In genomic region chr7:107779611-107780010, GRCm38 (mm10) we compare ENCODE assay signal across 12 mouse cellular contexts. TPM values are rescaled to one million over a fixed set of nuclear protein-coding genes. Genes with fewer than 3 reads are reported as not detected.
DNase-seq lines count a peak whose midpoint lies in the region; TF ChIP-seq lines count a peak whose summit lies in the region.
"Had no signal": no experiment of that assay in that cellular context is flagged by ENCODE, and none has a peak within 500 bp of the region (broad histone marks: within the 10 kb centered on the region; RNA-seq: fewer than 3 reads in every experiment).

No protein-coding gene starts in this region.

- H3K4me3 ChIP-seq in E14TG2a.4 (replicated peaks; ENCODE audit: low read length), result no peak overlapping the region
- H3K4me3 ChIP-seq: embryonic facial prominence, embryonic 12.5 days; limb, embryonic 15.5 days had no signal

- 0 out of 2 replicates have a peak, but pooled peaks cover 5% of the 10 kb centered on the region for H3K4me1 ChIP-seq in E14TG2a.4 (replicated peaks; ENCODE audit: low read depth, low read length)
- H3K4me1 ChIP-seq: embryonic facial prominence, embryonic 12.5 days; limb, embryonic 15.5 days had no signal

- peaks cover under 1% of the 10 kb centered on the region; the same call in 1 of the 2 replicates for H3K9me3 ChIP-seq in E14TG2a.4 (ENCODE audit: low read length)
- H3K9me3 ChIP-seq: embryonic facial prominence, embryonic 12.5 days; limb, embryonic 15.5 days had no signal

- peak; percentile 18 to 44 for DNase-seq in cerebellum, postnatal 14 days
- DNase-seq in cerebellum, adult 11-12 months, result no peak
- DNase-seq in left cerebral cortex, postnatal 14 days (ENCODE audit: low spot score in 2 of 2), result peak; percentile 8 to 14
- no peak for DNase-seq in left cerebral cortex, adult 8-10 months (ENCODE audit: low spot score in 2 of 2)
- peak; percentile 4 for DNase-seq in fibroblast of lung, adult 2 months (ENCODE audit: low read depth)
- DNase-seq in gastrocnemius, adult 8-10 months (ENCODE audit: low spot score in 2 of 2), result no peak
- DNase-seq in adrenal gland, adult 2 months, result no peak

- H3K36me3 ChIP-seq in E14TG2a.4 (ENCODE audit: insufficient read depth, low read length), result no peaks in the 10 kb centered on the region
- H3K36me3 ChIP-seq: embryonic facial prominence, embryonic 12.5 days; G1E; limb, embryonic 15.5 days had no signal

- TF ChIP-seq CTCF in E14TG2a.4 (conservative IDR thresholded peaks at IDR 0.05; ENCODE audit: low read length), result peak; percentile 93

- H3K27me3 ChIP-seq in E14TG2a.4 (ENCODE audit: insufficient read depth, low read length), result peaks cover 8% of the 10 kb centered on the region
- H3K27me3 ChIP-seq: embryonic facial prominence, embryonic 12.5 days; limb, embryonic 15.5 days had no signal

- intact Hi-C loops in left cerebral cortex, postnatal 14 days (cut with DNase I), result loop anchor here (1.0 kb wide), 1 partner anchor 30 kb away; no protein-coding TSS in a partner anchor

RNA-seq across cellular contexts. Expression of gene Ovch2, which starts 21.4 kb away (rescaled TPM):
- total RNA-seq in left cerebral cortex, postnatal 14 days (2021), result not detected
- total RNA-seq in left cerebral cortex, adult 8-10 months (2022), result not detected
- total RNA-seq in gastrocnemius, adult 8-10 months (2022), result not detected
- not detected for total RNA-seq in adrenal gland, adult 2 months (2021)
- not detected in 2 replicates for polyA plus RNA-seq in adrenal gland, adult 2 months (2012; rRNA removed)
- total RNA-seq: G1E; heart, postnatal 10 days had no signal
- polyA plus RNA-seq: embryonic facial prominence, embryonic 12.5 days; G1E; limb, embryonic 15.5 days had no signal

RNA-seq across cellular contexts. Expression of gene Cyb5r2, which starts 21.8 kb away (rescaled TPM):
- not detected for total RNA-seq in left cerebral cortex, postnatal 14 days (2021)
- total RNA-seq in left cerebral cortex, adult 8-10 months (2022), result under 1 TPM; 0.11 to 0.63 (median 0.40) TPM
- under 1 TPM in 2 of 4 experiments, not detected in 2; 0.25 to 0.36 TPM for total RNA-seq in gastrocnemius, adult 8-10 months (2022)
- total RNA-seq in adrenal gland, adult 2 months (2021), result not detected
- 0.15 TPM in 1 of 2 replicates, not detected in the other for polyA plus RNA-seq in adrenal gland, adult 2 months (2012; rRNA removed)
- total RNA-seq: G1E; heart, postnatal 10 days had no signal
- polyA plus RNA-seq: G1E had no signal

RNA-seq across cellular contexts. Expression of gene Olfr467, which starts 32.5 kb away (rescaled TPM):
- not detected for total RNA-seq in left cerebral cortex, postnatal 14 days (2021)
- not detected for total RNA-seq in left cerebral cortex, adult 8-10 months (2022)
- not detected for total RNA-seq in gastrocnemius, adult 8-10 months (2022)
- total RNA-seq in adrenal gland, adult 2 months (2021), result not detected
- polyA plus RNA-seq in adrenal gland, adult 2 months (2012; rRNA removed), result not detected in 2 replicates
- total RNA-seq: G1E; heart, postnatal 10 days had no signal
- polyA plus RNA-seq: embryonic facial prominence, embryonic 12.5 days; G1E; limb, embryonic 15.5 days had no signal

RNA-seq across cellular contexts. Expression of gene Olfr469, which starts 45.7 kb away (rescaled TPM):
- not detected for total RNA-seq in left cerebral cortex, postnatal 14 days (2021)
- total RNA-seq in left cerebral cortex, adult 8-10 months (2022), result not detected
- not detected for total RNA-seq in gastrocnemius, adult 8-10 months (2022)
- not detected for total RNA-seq in adrenal gland, adult 2 months (2021)
- not detected in 2 replicates for polyA plus RNA-seq in adrenal gland, adult 2 months (2012; rRNA removed)
- total RNA-seq: heart, postnatal 10 days had no signal
- polyA plus RNA-seq: embryonic facial prominence, embryonic 12.5 days; G1E; limb, embryonic 15.5 days had no signal

Comparison
In these comparisons a context has a peak if more than half of its experiments do, and no peak if none do; other contexts are left out.
1. DNase-seq: peak in cerebellum, postnatal 14 days (2 of 2), left cerebral cortex, postnatal 14 days (2 of 2) and fibroblast of lung, adult 2 months (single experiment); none in cerebellum, adult 11-12 months (single experiment), left cerebral cortex, adult 8-10 months (0 of 2), gastrocnemius, adult 8-10 months (0 of 2) and adrenal gland, adult 2 months (single experiment).